Mouse (Mus musculus): ENCODE results near the gene Psmc6. TPM values are rescaled to one million over a fixed set of nuclear protein-coding genes. Genes with fewer than 3 reads are reported as not detected.

Psmc6 gene
- total RNA-seq, 2 experiments from 2014 or later: 83.4 to 116 TPM

GRCm38 (mm10) chr14:45329018-45329588, 485 bp upstream of the Psmc6 start:
- no peak for DNase-seq (ENCODE audit: low spot score in 2 of 2)
- intact Hi-C loops (cut with DNase I): loop anchor here (1.0 to 2.0 kb wide), 2 partner anchors 11 to 22 kb away; partner anchors contain the start of genes Ero1l and Styx

- DNase-seq (ENCODE audit: low spot score in 2 of 2): peak; percentile 92 to 95
- intact Hi-C loops (cut with DNase I): loop anchor here (2.0 kb wide), 1 partner anchor 22 kb away; the partner anchor contains the start of gene Psmc6
These were observed 21.6 kb downstream of the Psmc6 start, which contains the start of gene Styx for GRCm38 (mm10) chr14:45350931-45351859. Gene Styx (plus strand): TSS chr14:45351093.

- DNase-seq (ENCODE audit: low spot score in 2 of 2): no peak
- intact Hi-C loops (cut with DNase I): no loop called here
These were observed 34.9 kb downstream of the Psmc6 start for GRCm38 (mm10) chr14:45364211-45365195.

GRCm38 (mm10) chr14:45365196-45365587, 35.6 kb downstream of the Psmc6 start:
- no peak for DNase-seq (ENCODE audit: low spot score in 2 of 2)
- intact Hi-C loops (cut with DNase I): no loop called here

GRCm38 (mm10) chr14:45378771-45379170, 49.2 kb downstream of the Psmc6 start:
- intact Hi-C loops (cut with DNase I): no loop called here
- DNase-seq (ENCODE audit: low spot score in 2 of 2): no peak

GRCm38 (mm10) chr14:45380756-45381155, 51.2 kb downstream of the Psmc6 start:
- DNase-seq (ENCODE audit: low spot score in 2 of 2): no peak
- intact Hi-C loops (cut with DNase I): no loop called here

GRCm38 (mm10) chr14:45382912-45383311, 53.3 kb downstream of the Psmc6 start:
- DNase-seq (ENCODE audit: low spot score in 2 of 2): no peak
- intact Hi-C loops (cut with DNase I): no loop called here

GRCm38 (mm10) chr14:45385596-45385995, 56.0 kb downstream of the Psmc6 start:
- DNase-seq (ENCODE audit: low spot score in 2 of 2): no peak
- intact Hi-C loops (cut with DNase I): loop anchor here (5.0 kb wide), 1 partner anchor 48 kb away; no protein-coding TSS in a partner anchor

GRCm38 (mm10) chr14:45387480-45387879, 57.9 kb downstream of the Psmc6 start:
- intact Hi-C loops (cut with DNase I): loop anchor here (5.0 kb wide), 1 partner anchor 50 kb away; no protein-coding TSS in a partner anchor

GRCm38 (mm10) chr14:45388345-45389181, 59.0 kb downstream of the Psmc6 start:
- intact Hi-C loops (cut with DNase I): loop anchor here (5.0 kb wide), 1 partner anchor 51 kb away; no protein-coding TSS in a partner anchor

More at GRCm38 (mm10) chr14:45387480-45387879, 57.9 kb downstream of the Psmc6 start:
- no peak for DNase-seq (ENCODE audit: low spot score in 2 of 2)

GRCm38 (mm10) chr14:45389194-45389593, 59.6 kb downstream of the Psmc6 start:
- intact Hi-C loops (cut with DNase I): loop anchor here (5.0 kb wide), 1 partner anchor 52 kb away; no protein-coding TSS in a partner anchor
- no peak for DNase-seq (ENCODE audit: low spot score in 2 of 2)

More at GRCm38 (mm10) chr14:45388345-45389181, 59.0 kb downstream of the Psmc6 start:
- peak; percentile 89 to 94 for DNase-seq (ENCODE audit: low spot score in 2 of 2)

Other genes with a start within 250 kb of the Psmc6 start
- 10 to 100 TPM; 31.9 to 35.9 TPM for gene Gpr137c, start 110.1 kb upstream of the Psmc6 start, total RNA-seq (2021)
- 10 to 100 TPM; 69.9 to 74.0 TPM for gene Txndc16, start 109.5 kb upstream of the Psmc6 start, total RNA-seq (2021)
- 10 to 100 TPM; 39.9 to 41.3 TPM for gene Ero1l, start 11.0 kb upstream of the Psmc6 start, total RNA-seq (2021)
- 10 to 100 TPM; 18.5 to 21.0 TPM for gene Styx, start 21.3 kb downstream of the Psmc6 start, total RNA-seq (2021)
- 10 to 100 TPM; 14.3 to 14.6 TPM for gene Gnpnat1, start 75.1 kb downstream of the Psmc6 start, total RNA-seq (2021)
- 10 to 100 TPM; 91.8 to 91.9 TPM for gene Fermt2, start 200.3 kb downstream of the Psmc6 start, total RNA-seq (2021)